Mouse (Mus musculus) adrenal gland, adult 8-10 months (tissue): ENCODE data around the gene Olfr1202. TPM values are rescaled to one million over a fixed set of nuclear protein-coding genes. Genes with fewer than 3 reads are reported as not detected.

Source experiments
- DNase-seq: peaks from one replicate; pipeline ENCODE4 v3.0.0; 2022
- total RNA-seq, 4 experiments: library from RNA; stranded (reverse); gene quantifications; 2 replicates each; pipeline ENCODE4 v1.2.4; 2022

The Olfr1202 gene
- not detected for total RNA-seq

GRCm38 (mm10) chr2:88814196-88814595 is at the start of gene Olfr1202:
Gene Olfr1202, plus strand, starts transcription at chr2:88814496.
- no peak for DNase-seq

DNA sequence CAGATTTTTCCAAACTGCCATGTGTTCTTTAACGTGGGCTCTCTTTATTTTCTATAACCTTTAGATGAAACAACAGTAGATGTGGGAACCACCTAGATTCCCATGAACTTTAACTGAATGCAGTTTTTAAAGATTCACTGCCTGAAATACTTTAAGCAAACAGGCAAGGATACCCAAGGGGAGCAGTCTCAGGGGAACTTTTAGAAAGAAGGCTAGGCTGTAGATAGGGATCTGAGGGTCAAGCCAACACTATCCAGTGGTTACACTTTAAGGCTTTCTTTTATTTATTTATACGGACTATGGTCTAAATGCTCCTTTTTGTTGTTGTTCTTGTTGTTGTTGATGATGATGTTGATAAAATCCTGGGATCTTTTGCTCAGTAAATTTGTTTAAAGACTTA is 43.9 kb upstream of the Olfr1202 start, which contains the start of gene Olfr1200:
Gene Olfr1200, minus strand, starts transcription at position 101 of the 400 bp plus-strand sequence.
- no peak for DNase-seq

DNA sequence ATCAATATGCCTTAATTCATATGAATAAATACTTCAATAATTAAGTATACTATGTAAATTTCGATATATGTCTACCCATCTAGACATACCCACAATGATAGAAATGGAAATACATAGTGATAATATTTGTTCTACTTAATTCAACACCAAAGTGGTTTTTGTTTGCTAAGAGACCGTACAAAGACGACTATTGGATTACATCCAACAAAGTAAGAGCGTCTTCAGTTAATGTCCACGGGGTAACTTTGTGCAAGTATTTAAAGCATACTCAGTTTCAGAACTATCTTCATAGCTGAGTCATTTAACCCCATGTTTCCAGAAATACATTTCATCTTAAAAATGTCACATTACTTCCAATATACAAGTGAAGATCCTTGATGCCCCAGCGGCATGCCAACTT is 21.6 kb upstream of the Olfr1202 start, which contains the start of gene Olfr1201:
Gene Olfr1201, plus strand, starts transcription at position 301 of the 400 bp plus-strand sequence.
- DNase-seq: no peak

GRCm38 (mm10) chr2:88829437-88829836 is 15.1 kb downstream of the Olfr1202 start, which contains the start of gene Olfr1205:
Gene Olfr1205, plus strand, starts transcription at chr2:88829737.
- DNase-seq: no peak

- no peak for DNase-seq
Measured at GRCm38 (mm10) chr2:88838477-88838876, 24.2 kb downstream of the Olfr1202 start.

DNA sequence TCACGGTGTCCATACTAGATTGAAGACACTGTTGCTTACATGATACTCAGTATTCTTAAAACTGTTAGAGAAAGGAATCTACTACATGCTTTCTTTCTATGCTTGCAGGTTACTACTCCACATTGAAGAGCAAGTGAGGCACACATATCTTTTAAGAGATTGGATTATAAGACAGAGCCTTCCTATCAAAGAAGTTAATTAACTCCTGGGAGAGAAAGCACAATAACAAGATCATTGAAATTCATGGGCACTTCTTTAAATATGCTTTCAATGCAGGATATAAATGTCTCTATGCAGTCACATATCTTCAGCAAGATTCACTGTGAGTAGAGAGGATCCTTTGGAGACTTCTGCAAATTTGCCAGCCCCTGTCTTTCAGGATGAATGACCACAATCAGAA is 34.7 kb downstream of the Olfr1202 start, which contains the start of gene Olfr1204:
Gene Olfr1204, plus strand, starts transcription at position 301 of the 400 bp plus-strand sequence.
- no peak for DNase-seq

DNA sequence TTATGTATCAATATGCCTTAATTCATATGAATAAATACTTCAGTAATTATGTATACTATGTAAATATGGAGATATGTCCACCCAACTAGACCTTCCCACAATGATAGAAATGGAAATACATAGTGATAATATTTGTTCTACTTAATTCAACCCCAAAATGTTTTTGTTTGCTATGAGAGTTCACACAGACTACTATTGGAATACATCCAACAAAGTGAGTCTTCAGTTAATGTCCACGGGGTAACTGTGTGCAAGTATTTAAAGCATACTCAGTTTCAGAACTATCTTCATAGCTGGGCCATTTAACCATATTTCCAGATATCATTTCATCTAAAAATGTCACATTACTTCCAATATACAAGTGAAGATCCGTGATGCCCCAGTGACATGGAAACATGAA is 48.6 kb downstream of the Olfr1202 start, which contains the start of gene Olfr1206:
Gene Olfr1206, plus strand, starts transcription at position 301 of the 400 bp plus-strand sequence.
- DNase-seq: no peak

Other genes with a start within 250 kb of the Olfr1202 start
- gene Olfr1189, start 228.0 kb upstream of the Olfr1202 start, total RNA-seq: not detected
- not detected for gene Olfr1191-ps1, start 174.0 kb upstream of the Olfr1202 start, total RNA-seq
- gene Olfr1192-ps1, start 166.0 kb upstream of the Olfr1202 start, total RNA-seq: not detected
- gene Olfr1193, start 138.9 kb upstream of the Olfr1202 start, total RNA-seq: not detected
- not detected for gene Olfr1195, start 125.3 kb upstream of the Olfr1202 start, total RNA-seq
- not detected for gene Olfr1196, start 109.9 kb upstream of the Olfr1202 start, total RNA-seq
- gene Olfr1197, start 82.1 kb upstream of the Olfr1202 start, total RNA-seq: not detected
- gene Olfr1198, start 63.1 kb upstream of the Olfr1202 start, total RNA-seq: not detected
- gene Olfr1199, start 54.0 kb upstream of the Olfr1202 start, total RNA-seq: not detected
- not detected for gene Olfr1200, start 44.0 kb upstream of the Olfr1202 start, total RNA-seq
- gene Olfr1201, start 21.5 kb upstream of the Olfr1202 start, total RNA-seq: not detected
- gene Olfr1205, start 15.2 kb downstream of the Olfr1202 start, total RNA-seq: not detected
- gene Olfr1204, start 34.8 kb downstream of the Olfr1202 start, total RNA-seq: not detected
- not detected for gene Olfr1206, start 48.7 kb downstream of the Olfr1202 start, total RNA-seq
- not detected for gene Olfr1208, start 87.8 kb downstream of the Olfr1202 start, total RNA-seq
- gene Olfr1209, start 100.7 kb downstream of the Olfr1202 start, total RNA-seq: not detected
- gene Olfr1211, start 123.6 kb downstream of the Olfr1202 start, total RNA-seq: not detected
- not detected for gene Olfr1212, start 139.5 kb downstream of the Olfr1202 start, total RNA-seq
- gene Gm13762, start 165.8 kb downstream of the Olfr1202 start, total RNA-seq: not detected
- gene Olfr1214, start 178.2 kb downstream of the Olfr1202 start, total RNA-seq: not detected
- not detected for gene Olfr1215, start 192.5 kb downstream of the Olfr1202 start, total RNA-seq
- not detected for gene Olfr1216, start 203.8 kb downstream of the Olfr1202 start, total RNA-seq
- not detected for gene Olfr1217, start 217.6 kb downstream of the Olfr1202 start, total RNA-seq
- gene Olfr1218, start 246.7 kb downstream of the Olfr1202 start, total RNA-seq: not detected